Mouse (Mus musculus) kidney, postnatal 36 days (tissue): Measurements from ENCODE around the gene Cyp4f16.
"Not testable (repeated sequence)": the region's sequence is repeated elsewhere in the genome, so short reads cannot be mapped to it uniquely, and the experiment has no call there.

ENCODE experiments used
- DNase-seq, 2 experiments: peaks; one replicate each; pipeline ENCODE4 v3.0.0; 2021 to 2022; ENCODE audit warnings: mixed read lengths in 2 of 2

Cyp4f16 gene

DNA sequence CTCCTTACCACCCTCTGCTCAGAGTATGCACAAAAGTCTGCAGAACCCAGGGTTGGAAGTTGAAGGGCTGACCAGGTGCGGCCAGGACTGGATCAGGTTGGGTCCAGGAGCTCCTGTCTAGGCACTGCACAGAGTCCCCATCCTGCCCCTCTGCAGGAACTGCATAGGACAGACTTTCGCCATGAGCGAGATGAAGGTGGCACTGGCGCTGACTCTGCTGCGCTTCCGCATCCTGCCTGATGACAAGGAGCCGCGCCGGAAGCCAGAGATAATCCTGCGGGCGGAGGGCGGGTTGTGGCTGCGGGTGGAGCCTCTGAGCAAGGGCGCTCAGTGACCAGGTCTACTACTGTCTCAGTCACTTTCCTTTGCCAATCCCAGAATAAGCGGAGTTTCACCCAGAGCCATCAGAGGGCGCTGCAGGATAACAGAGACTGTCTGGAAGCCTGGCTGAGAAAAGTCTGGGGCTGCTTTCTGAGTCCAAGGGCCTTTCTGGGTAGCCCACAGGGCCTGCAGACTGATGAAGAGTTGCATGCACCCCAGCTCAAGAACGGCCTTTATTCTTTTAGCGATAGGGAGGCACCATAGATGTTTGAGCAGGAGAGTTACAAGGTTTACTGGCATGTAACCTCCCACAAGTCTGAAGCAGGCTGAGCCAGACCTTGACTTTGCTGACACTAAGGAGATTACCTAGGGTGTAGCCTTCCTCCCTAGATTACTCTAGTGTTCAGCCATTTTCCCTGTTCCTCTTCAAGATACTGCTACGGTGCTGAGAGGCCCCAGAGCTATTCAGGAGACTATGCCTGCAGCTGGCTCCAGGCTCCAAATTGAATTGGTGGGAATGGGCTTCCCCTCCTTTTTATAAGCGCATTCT, 14.8 kb downstream of the Cyp4f16 start:
- DNase-seq, result peak; percentile 73 to 86

DNA sequence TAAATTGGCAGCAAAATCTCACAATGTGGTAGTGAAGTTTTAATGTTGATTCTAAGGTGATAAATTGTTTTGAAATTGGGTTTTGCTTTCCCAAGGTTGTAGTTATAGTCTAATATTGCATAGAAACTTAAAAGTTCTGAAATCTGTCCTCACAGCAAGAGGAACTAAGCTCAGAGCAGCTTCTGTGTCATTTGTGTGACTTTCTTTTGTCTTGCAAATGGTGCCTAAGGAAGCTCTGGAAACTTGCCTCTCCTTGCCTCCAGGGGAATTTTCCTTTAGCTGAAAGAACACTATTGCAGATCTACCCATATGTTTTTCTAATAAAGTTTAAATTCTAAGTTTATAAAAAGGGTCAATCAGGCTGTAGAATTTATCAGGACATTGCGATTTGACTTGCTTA, 16.7 kb downstream of the Cyp4f16 start:
- DNase-seq, result not testable (repeated sequence)

GRCm38 (mm10) chr17:32554368-32554767, 18.0 kb downstream of the Cyp4f16 start:
- DNase-seq, result not testable (repeated sequence)

- DNase-seq, result not testable (repeated sequence)
Measured at GRCm38 (mm10) chr17:32563301-32563700, 26.9 kb downstream of the Cyp4f16 start.

DNA sequence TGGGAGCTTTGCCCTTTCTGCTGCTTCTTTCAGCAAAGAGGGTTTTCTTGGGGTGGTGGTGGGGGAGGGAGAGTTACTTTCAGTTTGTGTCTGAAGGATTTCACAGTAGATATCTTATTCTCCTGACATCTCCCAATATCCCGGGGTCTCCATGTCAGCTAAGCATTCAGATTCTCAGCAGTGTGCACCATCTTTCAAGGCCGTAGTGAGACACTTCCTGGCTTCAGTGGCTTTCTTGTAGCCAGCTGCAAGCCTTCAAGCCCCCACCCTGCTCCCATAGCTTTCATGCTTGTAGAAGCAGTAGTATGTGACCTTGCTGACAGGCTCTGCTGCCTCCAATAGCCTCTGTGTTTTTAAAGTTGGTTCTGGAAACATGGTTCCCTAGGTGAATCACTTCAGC, 36.9 kb downstream of the Cyp4f16 start:
- DNase-seq, result not testable (repeated sequence)

GRCm38 (mm10) chr17:32577496-32578186, 41.3 kb downstream of the Cyp4f16 start:
- no peak for DNase-seq

GRCm38 (mm10) chr17:32596494-32596893, 60.1 kb downstream of the Cyp4f16 start:
- DNase-seq, result no peak
